Mouse (Mus musculus) G1E-ER4 (cell line): ENCODE measurements at regions not wholly inside any gene's neighbourhood (a gene's known extent, or its start where the extent isn't known, plus 50 kb on each side); places are given as distances from the start of the nearest gene placed in this dataset.
A peak's percentile ranks its signal among the peaks of the same experiment; 100 is the strongest.

ENCODE experiments used
- GATA1 ChIP-seq: IDR thresholded peaks from one replicate; pipeline ENCODE4 v1.8.0; 2012; ENCODE audit warnings: low read length, inconsistent platforms

GRCm38 (mm10) chr17:83957661-83958540 lies 110.1 kb upstream of the Haao start:
- TF ChIP-seq GATA1, result no peak

GRCm38 (mm10) chr17:83956821-83957565 lies 109.2 kb upstream of the Haao start:
- peak; percentile 69 for TF ChIP-seq GATA1

GRCm38 (mm10) chr17:83955978-83956377 lies 108.2 kb upstream of the Haao start:
- TF ChIP-seq GATA1, result no peak

- no peak for TF ChIP-seq GATA1
Measured at GRCm38 (mm10) chr17:83955058-83955697, 107.4 kb upstream of the Haao start.

- no peak for TF ChIP-seq GATA1
Measured at GRCm38 (mm10) chr17:83954291-83955057, 106.7 kb upstream of the Haao start.

- no peak for TF ChIP-seq GATA1
Measured at GRCm38 (mm10) chr17:83953656-83954055, 105.9 kb upstream of the Haao start.

GRCm38 (mm10) chr17:83946718-83947117 lies 99.0 kb upstream of the Haao start:
- TF ChIP-seq GATA1, result no peak

- no peak for TF ChIP-seq GATA1
Measured at GRCm38 (mm10) chr17:83939344-83939743, 91.6 kb upstream of the Haao start.

- TF ChIP-seq GATA1, result no peak
Measured at GRCm38 (mm10) chr17:83938671-83939244, 91.0 kb upstream of the Haao start.

GRCm38 (mm10) chr17:83937576-83937975 lies 89.8 kb upstream of the Haao start:
- no peak for TF ChIP-seq GATA1

GRCm38 (mm10) chr17:83936677-83937076 lies 88.9 kb upstream of the Haao start:
- TF ChIP-seq GATA1, result no peak

GRCm38 (mm10) chr17:83935969-83936368 lies 88.2 kb upstream of the Haao start:
- TF ChIP-seq GATA1, result no peak

- no peak for TF ChIP-seq GATA1
Measured at GRCm38 (mm10) chr17:83935232-83935631, 87.5 kb upstream of the Haao start.

- TF ChIP-seq GATA1, result no peak
Measured at GRCm38 (mm10) chr17:83933743-83934142, 86.0 kb upstream of the Haao start.

GRCm38 (mm10) chr17:83930401-83930800 lies 82.6 kb upstream of the Haao start:
- no peak for TF ChIP-seq GATA1
